Mouse (Mus musculus): ENCODE measurements around the gene A830018L16Rik.
"Not testable (repeated sequence)": the region's sequence is repeated elsewhere in the genome, so short reads cannot be mapped to it uniquely, and the experiment has no call there.

The A830018L16Rik gene

GRCm38 (mm10) chr1:12000557-12000956 lies 586.7 kb downstream of the A830018L16Rik start:
- DNase-seq (ENCODE audit: low spot score) = no peak

GRCm38 (mm10) chr1:12008789-12009550 lies 595.1 kb downstream of the A830018L16Rik start:
- DNase-seq (ENCODE audit: low spot score) = no peak

GRCm38 (mm10) chr1:12009551-12009846 lies 595.6 kb downstream of the A830018L16Rik start:
- DNase-seq (ENCODE audit: low spot score) = no peak

GRCm38 (mm10) chr1:12010607-12011006 lies 596.7 kb downstream of the A830018L16Rik start:
- no peak for DNase-seq (ENCODE audit: low spot score)

- not testable (repeated sequence) for DNase-seq (ENCODE audit: low spot score)
Measured at GRCm38 (mm10) chr1:12020646-12021045, 606.7 kb downstream of the A830018L16Rik start.

Measured in MN1 (cell line).